ENCODE assay signal across 19 mouse cellular contexts in genomic region chr9:30827780-30828179, GRCm38 (mm10).
DNase-seq lines count a peak whose midpoint lies in the region; ATAC-seq lines count a peak whose summit lies in the region.
"Had no signal": no experiment of that assay in that cellular context is flagged by ENCODE, and none has a peak within 500 bp of the region (broad histone marks: within the 10 kb centered on the region; RNA-seq: fewer than 3 reads in every experiment).

No protein-coding gene starts in this region.

- H3K9ac ChIP-seq in kidney, embryonic 14.5 days (ENCODE audit: low read depth, low read length): no peak overlapping the region
- H3K9ac ChIP-seq in kidney, embryonic 15.5 days: no peak overlapping the region

- 0 out of 2 replicates have a peak, but pooled peaks have one; percentile 57 for ATAC-seq in kidney, embryonic 14.5 days (ENCODE audit: low FRiP score, low TSS enrichment)
- ATAC-seq in kidney, embryonic 15.5 days (replicated peaks; ENCODE audit: low FRiP score): 0 out of 2 replicates have a peak, but pooled peaks have one; percentile 64
- ATAC-seq: activated CD4-positive, CD25-positive, alpha-beta regulatory T cell, adult 4 months; CD4-positive, CD25-positive, alpha-beta regulatory T cell, adult 4 months; Patski had no signal

- H3K9me3 ChIP-seq in kidney, embryonic 14.5 days (ENCODE audit: control insufficient read depth, low read length): no peaks in the 10 kb centered on the region
- no peaks in the 10 kb centered on the region; the same call in 1 of the 2 replicates for H3K9me3 ChIP-seq in kidney, embryonic 15.5 days (replicated peaks)
- H3K9me3 ChIP-seq: G1E had no signal

- no peak overlapping the region for H3K4me3 ChIP-seq in kidney, embryonic 14.5 days (ENCODE audit: low read length)
- H3K4me3 ChIP-seq in kidney, embryonic 15.5 days (replicated peaks): no peak overlapping the region

- H3K4me1 ChIP-seq in kidney, embryonic 14.5 days (ENCODE audit: control insufficient read depth, insufficient read depth, low read length): no peaks in the 10 kb centered on the region
- peaks cover 8% of the 10 kb centered on the region; the same call in 1 of the 2 replicates for H3K4me1 ChIP-seq in kidney, embryonic 15.5 days

- no peak overlapping the region for H3K4me2 ChIP-seq in kidney, embryonic 14.5 days (replicated peaks; ENCODE audit: low read depth, low read length)
- H3K4me2 ChIP-seq in kidney, embryonic 15.5 days: no peak overlapping the region

- H3K27me3 ChIP-seq in kidney, embryonic 14.5 days (ENCODE audit: control insufficient read depth, insufficient read depth, low read length): no peaks in the 10 kb centered on the region
- no peaks in the 10 kb centered on the region for H3K27me3 ChIP-seq in kidney, embryonic 15.5 days
- H3K27me3 ChIP-seq: CH12.LX, Patski had no signal

- H3K27ac ChIP-seq in kidney, embryonic 14.5 days (ENCODE audit: low read depth, low read length): no peak overlapping the region
- no peak overlapping the region for H3K27ac ChIP-seq in kidney, embryonic 15.5 days

- H3K36me3 ChIP-seq in kidney, embryonic 14.5 days (ENCODE audit: control insufficient read depth, insufficient read depth, low read length): no peaks in the 10 kb centered on the region
- no peaks in the 10 kb centered on the region for H3K36me3 ChIP-seq in kidney, embryonic 15.5 days
- H3K36me3 ChIP-seq: G1E had no signal

- DNase-seq in kidney, postnatal 14 days: no peak
- DNase-seq in kidney, adult 9 months: no peak
- DNase-seq: adrenal gland, adult 2 months; adrenal gland, adult 8-10 months; adrenal gland, postnatal 10 days; adrenal gland, postnatal 14 days; adrenal gland, postnatal 25 days; adrenal gland, postnatal 36 days; B cell, adult 2 months; cerebellum, adult 11 months; cerebellum, adult 11-12 months; cerebellum, adult 18-20 months had no signal

- WGBS in kidney, embryonic 14.5 days: 58% methylated on average over 1 of the region's 1 CpGs
- 68% methylated on average over 1 of the region's 1 CpGs for WGBS in kidney, embryonic 15.5 days
